Mouse (Mus musculus) lung, embryonic 14.5 days (tissue): ENCODE measurements at regions not wholly inside any gene's neighbourhood (a gene's known extent, or its start where the extent isn't known, plus 50 kb on each side); places are given as distances from the start of the nearest gene placed in this dataset.

Experiments used
- ATAC-seq: fragments of 200-750 bp; cut with Nextera tagmentation; 2 replicates; pipeline ENCODE4 v1.8.0; 2017; ENCODE audit warnings: mild to moderate bottlenecking, moderate TSS enrichment, moderate library complexity; ENCODE audit not compliant: insufficient read depth
- DNase-seq: peaks from one replicate; pipeline ENCODE4 v3.0.0-alpha.2; 2015
- H3K27ac ChIP-seq: fragments of 300-500 bp; sonication (generic); 2 replicates; pipeline ENCODE4 v1.5.1; 2014; ENCODE audit warnings: low read depth, mild to moderate bottlenecking, moderate library complexity
- H3K27me3 ChIP-seq: fragments of 300-500 bp; sonication (generic); 2 replicates; pipeline ENCODE4 v1.6.1; 2014; ENCODE audit warnings: low read length, control low read depth; ENCODE audit not compliant: insufficient read depth
- H3K36me3 ChIP-seq: fragments of 300-500 bp; sonication (generic); 2 replicates; pipeline ENCODE4 v1.6.1; 2014; ENCODE audit warnings: control low read depth; ENCODE audit not compliant: insufficient read depth
- H3K4me1 ChIP-seq: fragments of 300-500 bp; sonication (generic); 2 replicates; pipeline ENCODE4 v1.6.1; 2014; ENCODE audit warnings: antibody characterized with exemption, control low read depth; ENCODE audit not compliant: insufficient read depth
- H3K4me2 ChIP-seq: fragments of 300-500 bp; sonication (generic); 2 replicates; pipeline ENCODE4 v1.6.1; 2014; ENCODE audit warnings: mild to moderate bottlenecking
- H3K4me3 ChIP-seq: fragments of 300-500 bp; sonication (generic); 2 replicates; pipeline ENCODE4 v1.5.1; 2014; ENCODE audit warnings: low read depth, low read length
- H3K9ac ChIP-seq: fragments of 300-500 bp; sonication (generic); 2 replicates; pipeline ENCODE4 v1.6.1; 2014
- H3K9me3 ChIP-seq: fragments of 300-500 bp; sonication (generic); 2 replicates; pipeline ENCODE4 v1.6.1; 2016; ENCODE audit warnings: low read depth, low read length, control low read depth
- CTCF ChIP-seq: IDR thresholded peaks from 2 replicates; pipeline ENCODE4 v1.5.1; 2016; ENCODE audit warnings: antibody characterized with exemption, low read depth
- WGBS: fragments of 180-500 bp; shearing (Covaris S2); extraction: QIAGEN DNeasy Blood & Tissue Kit; methylation state at CpG from one replicate; pipeline ENCODE4 v1.1.7; 2014; 5-methylcytosine and 5-hydroxymethylcytosine counted together

DNA sequence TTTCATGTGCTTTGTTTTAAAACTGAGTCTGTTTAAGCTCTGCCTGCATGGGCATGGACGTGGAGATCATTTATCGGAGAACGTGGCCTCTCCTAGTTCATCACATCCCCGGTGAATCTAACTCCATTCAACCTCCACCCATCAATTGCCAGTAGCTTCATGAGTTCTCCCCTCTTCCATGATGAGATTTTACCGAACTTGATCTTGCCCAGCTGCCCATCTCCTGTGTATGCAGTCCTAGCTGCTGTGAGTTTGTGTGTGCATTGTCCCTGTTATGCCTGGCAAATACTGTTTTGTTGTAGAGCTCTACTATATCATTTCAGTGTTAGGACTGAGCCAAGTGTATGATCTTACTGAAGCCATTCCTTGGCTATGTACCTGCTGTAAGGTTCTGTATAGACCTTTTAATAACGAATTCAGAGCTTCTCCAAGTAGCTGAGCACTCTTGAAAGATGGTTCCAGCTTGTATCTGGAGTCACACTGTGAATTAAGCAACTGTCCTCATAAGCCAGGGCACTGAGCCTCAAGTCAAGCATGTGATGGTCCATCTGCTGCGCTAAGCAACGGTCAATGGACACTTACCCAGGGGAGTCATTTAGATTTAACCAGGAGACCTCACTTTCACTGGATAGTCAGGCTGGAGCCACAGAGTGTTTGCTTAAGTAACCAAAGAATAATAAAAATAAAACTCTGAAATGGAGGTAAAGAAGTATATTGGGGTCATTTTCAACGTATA is 484.5 kb downstream of the Ptprc start:
- Histone ChIP-seq H3K27me3 (no peaks in the 10 kb centered on the region), H3K4me1 (no peaks in the 10 kb centered on the region), H3K9me3 (no peaks in the 10 kb centered on the region), H3K4me2 (no peak overlapping the region), H3K27ac (no peak overlapping the region), H3K4me3 (no peak overlapping the region), H3K36me3 (no peaks in the 10 kb centered on the region), H3K9ac (no peak overlapping the region)
- DNase-seq (no peak), ATAC-seq (no peak)
- no peak for TF ChIP-seq CTCF
- WGBS: 82% methylated on average over 9 of the region's 9 CpGs

DNA sequence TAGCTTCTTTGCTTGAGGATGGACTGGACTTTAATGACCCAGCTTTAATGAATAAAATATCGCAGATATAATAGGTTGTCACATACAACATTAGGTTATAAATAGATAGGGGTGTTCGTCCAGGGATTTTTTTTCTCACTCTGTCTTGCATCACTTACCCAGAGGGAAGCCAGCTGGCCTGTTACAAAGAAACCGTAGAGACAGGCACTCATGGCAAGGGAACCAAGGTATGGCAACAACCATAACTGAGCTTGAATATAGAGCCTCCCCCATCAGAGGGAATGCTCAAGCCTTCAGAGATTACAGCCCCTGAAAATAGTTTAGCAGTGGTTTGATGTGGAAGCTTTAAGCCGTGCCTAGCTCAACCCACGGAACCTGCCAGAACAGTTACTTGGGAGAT is 504.9 kb downstream of the Ptprc start:
- 72% methylated on average over 5 of the region's 5 CpGs for WGBS
- DNase-seq (no peak), ATAC-seq (no peak)
- Histone ChIP-seq H3K27me3 (no peaks in the 10 kb centered on the region), H3K4me1 (no peaks in the 10 kb centered on the region), H3K4me2 (no peak overlapping the region), H3K27ac (no peak overlapping the region), H3K36me3 (no peaks in the 10 kb centered on the region), H3K9ac (no peak overlapping the region), H3K4me3 (no peak overlapping the region), H3K9me3 (no peaks in the 10 kb centered on the region)
- no peak for TF ChIP-seq CTCF

DNA sequence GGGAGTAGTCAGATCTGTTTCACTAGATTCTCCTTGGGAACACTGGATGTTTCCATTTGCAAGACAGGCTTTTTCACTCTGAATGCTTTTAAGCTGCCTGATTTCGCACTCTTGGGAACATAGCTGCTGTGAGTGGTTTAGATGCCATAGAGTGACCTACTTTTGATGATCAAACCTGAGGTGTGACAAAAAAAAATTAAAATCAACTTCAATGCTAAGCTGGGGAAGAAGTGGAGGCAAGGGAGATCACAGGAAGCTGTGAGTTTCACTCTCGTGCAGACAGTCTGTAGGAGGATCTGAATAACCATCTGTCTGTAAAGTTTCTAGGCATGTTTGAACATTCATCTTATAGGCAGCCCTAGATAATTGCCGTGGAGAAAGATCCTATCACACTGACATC is 505.7 kb downstream of the Ptprc start:
- TF ChIP-seq CTCF: no peak
- 64% methylated on average over 3 of the region's 3 CpGs for WGBS

DNA sequence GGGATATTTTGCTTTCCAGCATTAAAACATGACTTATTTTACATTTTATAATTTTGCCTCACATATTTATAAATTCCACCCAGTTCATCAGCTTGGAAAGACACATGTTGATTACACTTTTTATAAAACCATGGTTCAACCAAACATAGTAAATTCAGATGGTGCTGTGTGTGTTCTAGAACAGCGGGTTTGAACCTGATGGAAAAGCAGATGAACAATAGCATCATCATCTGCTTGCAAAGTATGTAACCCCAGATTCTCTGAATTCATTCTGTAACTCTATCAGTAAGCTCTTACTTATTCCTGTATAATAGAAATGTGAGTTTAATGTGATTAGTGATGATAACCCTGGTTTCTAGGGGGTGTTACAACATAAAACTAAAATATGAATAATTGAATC is 517.4 kb downstream of the Ptprc start:
- Histone ChIP-seq H3K9ac (no peak overlapping the region), H3K4me1 (peaks cover 9% of the 10 kb centered on the region; the same call in 1 of the 2 replicates), H3K4me2 (no peak overlapping the region), H3K27me3 (no peaks in the 10 kb centered on the region), H3K27ac (no peak overlapping the region), H3K36me3 (no peaks in the 10 kb centered on the region), H3K4me3 (no peak overlapping the region), H3K9me3 (no peaks in the 10 kb centered on the region)
- 80% methylated on average over 1 of the region's 1 CpGs for WGBS
- DNase-seq (no peak), ATAC-seq (no peak)
- no peak for TF ChIP-seq CTCF

More for the DNA sequence above, 505.7 kb downstream of the Ptprc start:
- ATAC-seq (no peak), DNase-seq (no peak)
- H3K9me3 ChIP-seq: no peaks in the 10 kb centered on the region
- H3K36me3 ChIP-seq: no peaks in the 10 kb centered on the region
- no peak overlapping the region for H3K4me3 ChIP-seq
- H3K4me1 ChIP-seq: no peaks in the 10 kb centered on the region
- no peaks in the 10 kb centered on the region for H3K27me3 ChIP-seq
- H3K9ac ChIP-seq: no peak overlapping the region
- no peak overlapping the region for H3K27ac ChIP-seq
- H3K4me2 ChIP-seq: no peak overlapping the region

DNA sequence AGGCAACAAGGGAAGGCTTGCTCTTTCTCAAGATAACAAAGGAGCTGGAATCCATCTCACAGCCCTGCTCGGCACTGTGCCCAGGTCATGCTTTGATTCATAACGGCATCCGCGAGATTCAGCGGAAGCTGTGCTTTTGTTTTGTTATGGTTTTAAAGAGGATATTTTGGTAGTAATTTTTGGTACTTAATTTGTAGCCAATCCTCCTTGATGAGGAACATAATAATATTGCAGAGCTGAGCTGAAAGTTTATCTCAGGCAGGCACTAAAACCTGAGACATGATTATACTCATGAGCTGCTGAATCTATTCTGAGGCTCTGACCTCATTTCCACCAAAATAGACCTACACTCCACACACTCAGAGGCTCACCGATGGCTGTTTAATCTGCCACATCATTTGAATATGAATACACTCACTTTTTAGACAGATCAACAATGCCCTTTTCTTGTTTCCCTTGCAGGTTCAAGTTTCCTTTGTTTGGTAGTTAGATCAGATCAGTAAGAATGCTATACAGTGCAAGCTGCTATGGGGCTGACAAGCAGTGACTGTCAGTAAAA is 518.5 kb downstream of the Ptprc start:
- Histone ChIP-seq H3K4me1 (peaks cover 9% of the 10 kb centered on the region; the same call in 1 of the 2 replicates), H3K4me2 (no peak overlapping the region), H3K9ac (no peak overlapping the region), H3K36me3 (no peaks in the 10 kb centered on the region), H3K27ac (peak overlapping the region; percentile 56; the same call in 1 of the 2 replicates), H3K4me3 (no peak overlapping the region), H3K9me3 (no peaks in the 10 kb centered on the region), H3K27me3 (no peaks in the 10 kb centered on the region)
- DNase-seq (peak; percentile 88), ATAC-seq (peak; percentile 70)
- WGBS: 46% methylated on average over 6 of the region's 6 CpGs
- no peak for TF ChIP-seq CTCF

DNA sequence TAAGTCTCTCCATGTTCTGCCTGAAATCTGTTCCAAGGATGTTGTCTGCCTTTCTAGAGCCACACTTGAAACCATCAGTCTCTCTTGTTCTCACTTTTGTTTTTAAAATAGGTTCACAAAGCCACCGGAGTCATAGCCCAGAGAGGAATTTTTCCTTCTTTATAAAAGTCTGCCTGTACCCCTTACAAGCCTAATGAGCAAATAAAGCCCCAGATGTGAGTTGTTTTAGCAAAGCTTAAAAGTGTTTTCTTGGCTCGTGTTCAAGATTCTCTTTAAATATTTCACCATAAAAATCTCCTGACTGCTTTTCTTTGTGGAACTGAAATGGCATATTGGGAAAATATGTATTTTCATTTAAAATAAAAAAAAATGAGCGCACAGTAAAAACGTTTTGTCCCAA is 521.3 kb downstream of the Ptprc start:
- DNase-seq (peak; percentile 82), ATAC-seq (no peak)
- no peak overlapping the region for H3K9ac ChIP-seq
- no peak for TF ChIP-seq CTCF
- no peaks in the 10 kb centered on the region for H3K27me3 ChIP-seq
- H3K36me3 ChIP-seq: no peaks in the 10 kb centered on the region
- H3K4me2 ChIP-seq: no peak overlapping the region
- H3K4me1 ChIP-seq: peaks cover 12% of the 10 kb centered on the region; the same call in 1 of the 2 replicates
- H3K27ac ChIP-seq: peak overlapping the region; percentile 43
- no peaks in the 10 kb centered on the region for H3K9me3 ChIP-seq
- 15% methylated on average over 4 of the region's 4 CpGs for WGBS
- no peak overlapping the region for H3K4me3 ChIP-seq

DNA sequence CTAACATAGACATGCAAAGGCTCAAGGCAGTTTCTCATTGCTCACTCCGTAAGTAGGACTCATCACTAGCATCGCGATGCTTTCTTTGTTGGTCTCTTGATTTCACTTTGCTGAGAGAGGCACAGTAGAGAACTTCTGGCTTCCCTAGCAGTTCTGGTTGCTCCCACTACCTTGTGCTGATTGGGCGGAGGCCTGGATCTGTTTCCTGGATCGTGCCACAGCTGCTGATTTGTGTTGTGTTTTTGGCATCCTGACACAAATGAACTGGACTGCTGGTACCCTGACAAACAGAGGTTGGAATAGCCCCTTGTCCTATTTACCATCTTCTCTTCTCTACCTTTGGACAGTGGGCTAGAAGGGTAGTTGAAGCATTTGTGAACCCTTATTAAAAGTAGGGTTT is 522.0 kb downstream of the Ptprc start:
- H3K27ac ChIP-seq: peak overlapping the region; percentile 47; the same call in 1 of the 2 replicates
- 73% methylated on average over 5 of the region's 5 CpGs for WGBS

More for the DNA sequence above, 522.0 kb downstream of the Ptprc start:
- no peak for TF ChIP-seq CTCF
- H3K4me2 ChIP-seq: no peak overlapping the region
- no peaks in the 10 kb centered on the region for H3K9me3 ChIP-seq
- H3K36me3 ChIP-seq: no peaks in the 10 kb centered on the region
- no peaks in the 10 kb centered on the region for H3K27me3 ChIP-seq
- ATAC-seq: no peak
- DNase-seq: peak; percentile 48
- H3K9ac ChIP-seq: no peak overlapping the region; the same call in 1 of the 2 replicates
- H3K4me3 ChIP-seq: no peak overlapping the region
- peaks cover 12% of the 10 kb centered on the region; the same call in 1 of the 2 replicates for H3K4me1 ChIP-seq
